Mouse (Mus musculus): ENCODE results near the gene Sqor.

Gene Sqor

GRCm38 (mm10) chr2:122783730-122784129 lies 18.7 kb downstream of the Sqor start:
- DNase-seq (ENCODE audit: low spot score in 2 of 2): no peak

DNA sequence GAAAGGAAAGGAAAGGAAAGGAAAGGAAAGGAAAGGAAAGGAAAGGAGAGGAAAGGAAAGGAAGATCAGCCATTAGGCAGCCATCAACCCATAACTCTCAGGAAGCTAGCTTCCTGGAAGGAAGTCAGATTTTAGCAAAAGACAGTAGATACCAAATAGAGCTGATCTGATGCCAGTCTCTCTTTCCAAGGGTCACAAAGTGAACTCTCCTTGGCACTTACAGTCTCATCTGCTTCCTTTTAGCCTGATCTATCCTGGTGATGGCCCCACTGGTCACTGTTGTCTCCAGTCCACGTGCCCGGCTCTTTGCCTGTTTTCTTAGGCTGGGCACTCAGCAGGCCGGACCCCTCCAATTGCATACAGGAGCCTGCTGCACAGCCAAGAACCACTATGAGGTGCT lies 19.7 kb downstream of the Sqor start:
- no peak for DNase-seq (ENCODE audit: low spot score in 2 of 2)

DNA sequence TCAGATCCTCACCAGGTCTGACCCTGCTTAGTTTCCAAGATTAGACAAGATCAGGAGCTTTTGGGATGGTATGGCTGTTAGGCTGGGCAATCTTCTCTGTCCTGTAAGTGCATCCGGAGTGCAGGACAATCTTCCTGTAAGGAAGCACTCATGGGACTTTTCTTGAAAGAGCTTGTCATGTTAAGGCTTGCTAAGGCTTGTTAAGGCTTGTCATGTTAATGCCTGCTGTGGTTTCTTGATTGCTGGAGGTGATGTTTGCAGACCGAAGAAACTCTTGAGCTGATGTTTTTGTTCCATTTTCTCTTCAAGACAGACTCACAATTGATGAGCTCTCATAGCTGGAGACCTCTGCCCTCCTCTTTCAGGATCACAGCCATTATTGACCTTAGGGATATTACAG lies 21.1 kb downstream of the Sqor start:
- no peak for DNase-seq (ENCODE audit: low spot score in 2 of 2)

GRCm38 (mm10) chr2:122789311-122789710 lies 24.3 kb downstream of the Sqor start:
- DNase-seq (ENCODE audit: low spot score in 2 of 2): peak; percentile 36 to 55

GRCm38 (mm10) chr2:122789730-122790129 lies 24.7 kb downstream of the Sqor start:
- no peak for DNase-seq (ENCODE audit: low spot score in 2 of 2)

GRCm38 (mm10) chr2:122804392-122804791 lies 39.4 kb downstream of the Sqor start:
- DNase-seq (ENCODE audit: low spot score in 2 of 2): no peak

GRCm38 (mm10) chr2:122806040-122806439 lies 41.0 kb downstream of the Sqor start:
- DNase-seq (ENCODE audit: low spot score in 2 of 2): no peak

DNA sequence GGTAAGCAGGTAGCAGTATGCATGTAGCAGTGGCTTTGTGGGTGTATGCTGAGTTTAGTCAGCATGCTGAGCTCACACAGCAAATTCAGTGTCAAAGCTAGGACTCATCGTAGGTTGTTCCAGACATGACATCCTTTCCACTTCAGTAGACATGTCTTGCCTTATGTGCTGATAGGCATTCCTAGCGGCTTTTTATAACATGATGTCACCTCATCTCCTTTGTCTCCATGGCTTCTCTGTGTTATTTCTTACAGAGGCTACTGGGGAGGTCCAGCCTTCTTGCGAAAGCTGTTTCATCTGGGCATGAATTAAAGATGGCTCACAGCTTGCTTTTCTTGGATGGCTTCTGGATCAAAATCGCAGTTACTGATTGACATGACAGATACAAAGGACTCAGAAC lies 44.0 kb downstream of the Sqor start:
- no peak for DNase-seq (ENCODE audit: low spot score in 2 of 2)

DNA sequence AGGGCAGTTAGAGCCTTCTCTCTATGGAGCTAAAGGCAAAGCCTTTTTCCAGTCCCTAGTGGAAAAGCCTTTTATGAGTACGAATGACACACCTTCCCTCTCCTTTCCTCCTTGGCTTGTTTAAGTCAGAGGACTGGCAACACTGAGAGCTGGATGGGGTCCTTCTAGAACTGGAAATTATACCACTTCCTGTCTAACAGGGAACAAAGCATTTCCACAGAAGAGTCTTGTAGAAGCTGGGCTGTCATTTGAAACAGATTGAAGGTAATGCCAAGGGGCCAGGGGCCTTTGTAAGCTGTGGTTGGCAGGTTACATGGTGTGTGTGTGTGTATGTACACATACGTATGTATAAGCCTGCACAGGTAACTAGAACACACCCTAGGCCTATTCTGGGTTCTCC lies 51.9 kb downstream of the Sqor start:
- DNase-seq (ENCODE audit: low spot score in 2 of 2): no peak

- DNase-seq (ENCODE audit: low spot score in 2 of 2): no peak
These were observed 56.2 kb downstream of the Sqor start for GRCm38 (mm10) chr2:122821246-122821645.

GRCm38 (mm10) chr2:122825406-122826236 lies 60.6 kb downstream of the Sqor start:
- DNase-seq (ENCODE audit: low spot score in 2 of 2): peak in 1 of 2 experiments; percentile 36

DNA sequence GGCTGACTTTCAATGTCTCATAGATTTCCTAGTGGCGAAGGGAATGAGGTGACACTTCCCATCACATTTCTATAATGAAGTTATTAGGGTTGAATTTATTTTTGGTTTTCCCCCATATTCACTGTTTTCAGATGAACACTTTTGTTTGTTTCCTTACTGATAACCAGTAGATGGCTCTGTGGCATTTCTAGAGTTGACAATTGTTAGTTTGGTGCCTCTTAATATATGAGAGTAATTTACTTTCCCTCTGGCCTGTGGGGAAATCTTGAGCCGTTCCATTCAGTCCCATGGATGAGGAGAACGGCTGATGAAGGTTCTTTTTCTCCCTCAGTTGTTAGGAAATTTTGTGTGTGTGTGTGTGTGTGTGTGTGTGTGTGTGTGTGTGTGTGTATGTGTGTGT lies 61.3 kb downstream of the Sqor start:
- no peak for DNase-seq (ENCODE audit: low spot score in 2 of 2)

- no peak for DNase-seq (ENCODE audit: low spot score in 2 of 2)
These were observed 89.6 kb downstream of the Sqor start for GRCm38 (mm10) chr2:122854636-122855035.

GRCm38 (mm10) chr2:122855354-122855753 lies 90.3 kb downstream of the Sqor start:
- DNase-seq (ENCODE audit: low spot score in 2 of 2): no peak
